In the genomic region with DNA sequence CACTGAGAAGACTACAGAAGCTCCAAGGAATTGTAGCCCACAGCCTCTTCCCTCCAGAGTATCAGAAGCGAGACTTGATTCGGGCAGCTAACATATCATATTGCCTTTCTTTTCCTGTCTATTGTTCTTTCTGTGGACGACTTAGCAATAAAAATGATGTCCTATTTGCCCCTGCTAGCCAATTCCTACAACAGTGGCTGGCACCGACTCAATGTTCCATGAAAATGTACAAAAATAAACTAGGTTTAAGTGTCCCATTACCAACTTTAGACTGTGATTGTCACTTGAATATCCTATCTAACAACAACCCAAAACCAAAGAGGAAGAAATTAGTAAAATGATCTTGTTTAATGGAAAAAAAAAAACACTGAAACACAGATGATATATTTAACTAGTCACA, we compare ENCODE assay signal across 27 mouse cellular contexts.
A peak's percentile ranks its signal among the peaks of the same experiment; 100 is the strongest.
DNase-seq lines count a peak whose midpoint lies in the region; ATAC-seq and TF ChIP-seq lines count a peak whose summit lies in the region.
"Had no signal": no experiment of that assay in that cellular context is flagged by ENCODE, and none has a peak within 500 bp of the region (broad histone marks: within the 10 kb centered on the region; RNA-seq: fewer than 3 reads in every experiment).

No protein-coding gene starts in this region.

- no peaks in the 10 kb centered on the region for H3K27me3 ChIP-seq in kidney, adult 2 months (replicated peaks; ENCODE audit: control insufficient read depth, insufficient read depth, low read length)
- no peaks in the 10 kb centered on the region for H3K27me3 ChIP-seq in kidney, embryonic 15.5 days
- no peaks in the 10 kb centered on the region for H3K27me3 ChIP-seq in kidney, postnatal 0 days (ENCODE audit: insufficient read depth, low read length)
- H3K27me3 ChIP-seq: CH12.LX; embryonic facial prominence, embryonic 13.5 days; embryonic facial prominence, embryonic 15.5 days; forebrain, embryonic 12.5 days had no signal

- TF ChIP-seq POLR2A in kidney, adult 2 months (IDR thresholded peaks at IDR 0.05; ENCODE audit: low read depth, low read length): no peak

- 35% methylated on average over 4 of the region's 4 CpGs for WGBS in kidney, adult 2 months
- WGBS in kidney, embryonic 15.5 days: 38% methylated on average over 4 of the region's 4 CpGs
- 19% methylated on average over 4 of the region's 4 CpGs for WGBS in kidney, postnatal 0 days

- ATAC-seq in kidney, embryonic 15.5 days (replicated peaks; ENCODE audit: low FRiP score): 0 out of 2 replicates have a peak, but pooled peaks have one; percentile 56
- ATAC-seq in kidney, postnatal 0 days (replicated peaks; ENCODE audit: low FRiP score, low read depth): no peak
- ATAC-seq: CD4-positive, CD25-positive, alpha-beta regulatory T cell, adult 4 months; forebrain, embryonic 14.5 days had no signal

- H3K36me3 ChIP-seq in kidney, adult 2 months (ENCODE audit: control insufficient read depth, insufficient read depth, low read length): no peaks in the 10 kb centered on the region
- H3K36me3 ChIP-seq in kidney, embryonic 15.5 days: no peaks in the 10 kb centered on the region
- no peaks in the 10 kb centered on the region for H3K36me3 ChIP-seq in kidney, postnatal 0 days (ENCODE audit: insufficient read depth, low read length)
- H3K36me3 ChIP-seq: embryonic facial prominence, embryonic 13.5 days; embryonic facial prominence, embryonic 15.5 days; forebrain, embryonic 10.5 days; forebrain, embryonic 12.5 days; G1E had no signal

- H3K9ac ChIP-seq in kidney, embryonic 15.5 days: no peak overlapping the region
- no peak overlapping the region for H3K9ac ChIP-seq in kidney, postnatal 0 days (ENCODE audit: low read depth, low read length)
- H3K9ac ChIP-seq: embryonic facial prominence, embryonic 13.5 days; embryonic facial prominence, embryonic 15.5 days; forebrain, embryonic 12.5 days had no signal

- peak; percentile 20 for DNase-seq in kidney, adult 2 months
- no peak for DNase-seq in kidney, adult 11 months
- DNase-seq in kidney, adult 8-10 months: no peak
- DNase-seq in kidney, postnatal 0 days (ENCODE audit: low spot score): peak; percentile 51
- no peak for DNase-seq in kidney, adult 9 months
- DNase-seq in Muller cell, postnatal 12 days (ENCODE audit: inconsistent ontology term): peak; percentile 38
- DNase-seq: adrenal gland, adult 2 months; adrenal gland, postnatal 10 days; adrenal gland, postnatal 25 days; B cell, adult 2 months; cerebellum, adult 11 months; cerebellum, adult 18-20 months; cerebellum, adult 8-10 months; cerebellum, adult 9-11 months; cerebellum, postnatal 14 days; cerebellum, postnatal 36 days; embryo, embryonic 11 days had no signal

- H3K9me3 ChIP-seq in kidney, embryonic 15.5 days (replicated peaks): no peaks in the 10 kb centered on the region
- no peaks in the 10 kb centered on the region for H3K9me3 ChIP-seq in kidney, postnatal 0 days (replicated peaks; ENCODE audit: low read length)
- H3K9me3 ChIP-seq: embryonic facial prominence, embryonic 13.5 days; embryonic facial prominence, embryonic 15.5 days; forebrain, embryonic 10.5 days; forebrain, embryonic 12.5 days; G1E had no signal

- H3K4me2 ChIP-seq in kidney, embryonic 15.5 days: no peak overlapping the region
- H3K4me2 ChIP-seq in kidney, postnatal 0 days (ENCODE audit: low read length): no peak overlapping the region
- H3K4me2 ChIP-seq: embryonic facial prominence, embryonic 13.5 days; embryonic facial prominence, embryonic 15.5 days; forebrain, embryonic 12.5 days had no signal

- no peak for TF ChIP-seq CTCF in kidney, adult 2 months (conservative IDR thresholded peaks at IDR 0.05; ENCODE audit: insufficient read depth, insufficient read length, low read depth, low read length)
- TF ChIP-seq CTCF in kidney, postnatal 0 days (IDR thresholded peaks at IDR 0.05; ENCODE audit: low read depth): no peak

- no peak overlapping the region for H3K4me3 ChIP-seq in kidney, adult 2 months (ENCODE audit: insufficient read depth, low read depth, low read length)
- no peak overlapping the region for H3K4me3 ChIP-seq in kidney, embryonic 15.5 days (replicated peaks)
- no peak overlapping the region for H3K4me3 ChIP-seq in kidney, postnatal 0 days (replicated peaks; ENCODE audit: low read depth, low read length)
- H3K4me3 ChIP-seq: embryonic facial prominence, embryonic 13.5 days; embryonic facial prominence, embryonic 15.5 days; erythroblast, embryonic 14.5 days; forebrain, embryonic 10.5 days; forebrain, embryonic 12.5 days had no signal

- H3K4me1 ChIP-seq in kidney, adult 2 months (ENCODE audit: control insufficient read depth, insufficient read depth, low read length): no peaks in the 10 kb centered on the region
- no peaks in the 10 kb centered on the region for H3K4me1 ChIP-seq in kidney, embryonic 15.5 days
- H3K4me1 ChIP-seq in kidney, postnatal 0 days (replicated peaks; ENCODE audit: insufficient read depth, low read length): no peaks in the 10 kb centered on the region
- H3K4me1 ChIP-seq: forebrain, embryonic 12.5 days had no signal

- H3K27ac ChIP-seq in kidney, adult 2 months (ENCODE audit: insufficient read depth, low read depth, low read length): no peak overlapping the region
- H3K27ac ChIP-seq in kidney, embryonic 15.5 days: no peak overlapping the region
- H3K27ac ChIP-seq in kidney, postnatal 0 days: no peak overlapping the region
- H3K27ac ChIP-seq: embryonic facial prominence, embryonic 13.5 days; embryonic facial prominence, embryonic 15.5 days; forebrain, embryonic 10.5 days; forebrain, embryonic 12.5 days had no signal

Comparison
In these comparisons a context has a peak if more than half of its experiments do, and no peak if none do; other contexts are left out.
1. DNase-seq: peak in kidney, adult 2 months (single experiment), kidney, postnatal 0 days (single experiment) and Muller cell, postnatal 12 days (single experiment); none in kidney, adult 11 months (single experiment), kidney, adult 8-10 months (0 of 2) and kidney, adult 9 months (single experiment).